Mouse (Mus musculus) urinary bladder, postnatal 10 days (tissue): ENCODE measurements around the gene Ptprd.

Source experiments
- DNase-seq: peaks from one replicate; pipeline ENCODE4 v3.0.0; 2022; ENCODE audit warnings: low spot score

Ptprd gene

DNA sequence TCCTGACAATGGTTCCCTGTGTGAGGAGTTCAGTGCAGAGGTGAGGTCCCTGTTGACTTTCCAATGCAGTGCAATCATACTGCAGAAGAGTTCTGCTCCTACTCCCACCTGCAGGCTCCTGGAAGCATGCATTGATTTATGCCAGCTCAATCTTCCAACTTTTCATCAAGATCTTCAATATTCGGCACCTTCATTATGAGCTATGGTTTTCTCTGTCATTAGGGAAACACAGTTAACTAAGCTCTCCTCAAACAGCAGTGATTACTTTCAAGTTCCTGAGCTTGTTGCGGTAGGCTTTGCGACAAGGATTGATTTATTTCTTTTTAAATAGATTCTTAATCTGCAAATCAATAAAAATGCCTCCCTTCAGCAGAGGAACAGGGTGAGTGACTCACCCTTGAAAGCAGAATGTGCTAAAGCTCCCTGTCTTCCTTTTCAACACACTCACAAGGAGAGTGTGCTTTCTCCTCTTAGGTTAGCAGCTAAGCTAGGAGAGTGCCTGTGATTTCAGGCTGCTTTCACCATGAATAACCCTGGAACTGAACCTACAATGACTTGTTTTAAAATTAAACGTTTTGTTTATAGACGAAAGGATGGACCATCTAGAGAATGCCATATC, 1298.1 kb downstream of the Ptprd start:
- no peak for DNase-seq

DNA sequence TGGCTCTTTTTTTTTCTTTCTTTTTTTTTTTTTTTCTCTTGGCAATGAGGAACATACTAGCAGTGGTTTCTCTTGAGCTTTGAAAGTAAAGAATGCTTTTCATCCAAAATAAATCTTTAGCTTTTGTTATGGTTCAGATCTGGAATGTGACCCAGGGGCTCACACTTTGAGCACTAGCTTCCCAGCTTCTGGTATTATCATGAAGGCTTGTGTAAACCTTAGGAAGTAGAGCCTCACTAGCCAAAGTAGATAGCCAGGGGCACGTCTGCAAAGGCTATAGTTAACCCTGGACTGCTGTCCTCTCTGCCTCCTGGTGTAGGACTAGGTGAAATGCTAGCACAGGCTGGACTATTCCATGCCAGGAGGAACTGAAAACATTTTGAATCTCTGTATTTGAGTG, 1310.1 kb downstream of the Ptprd start:
- DNase-seq, result no peak

DNA sequence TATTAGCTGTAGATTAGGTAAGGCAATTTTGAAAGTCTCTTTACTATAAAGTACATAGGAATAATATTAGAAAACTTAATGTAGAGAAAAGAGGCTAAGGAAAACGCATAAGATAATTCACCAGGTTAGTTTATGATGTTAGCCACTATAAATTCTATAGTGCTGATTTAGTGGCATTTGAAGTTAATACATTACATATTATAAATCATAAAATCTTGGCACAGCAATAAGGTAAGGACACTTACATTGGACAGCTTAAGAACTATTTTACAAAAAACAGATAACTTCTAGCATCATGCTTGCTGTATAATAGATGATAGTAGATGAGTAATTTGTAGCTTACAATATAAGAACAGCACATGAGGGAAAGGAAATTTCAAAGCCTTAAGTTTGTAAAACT, 1322.1 kb downstream of the Ptprd start:
- no peak for DNase-seq

DNA sequence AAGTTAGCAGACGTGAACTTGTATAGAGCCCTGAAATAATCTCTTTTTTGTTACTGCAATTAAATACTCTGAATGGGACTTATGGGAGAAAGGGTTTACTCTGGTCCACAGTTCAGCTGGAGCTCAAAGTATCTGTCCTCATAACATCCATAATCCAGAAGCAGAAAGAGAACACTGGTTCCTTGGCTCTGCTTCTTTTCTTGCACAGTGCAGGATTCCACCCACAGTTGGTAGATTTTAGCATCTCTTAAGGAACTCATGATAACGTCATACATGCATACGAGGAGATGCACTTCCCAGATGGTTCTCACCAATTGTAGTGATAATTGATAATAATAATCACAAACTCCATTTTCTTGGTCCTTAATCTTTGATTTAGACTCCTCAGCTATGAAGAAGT, 1330.2 kb downstream of the Ptprd start:
- no peak for DNase-seq

DNA sequence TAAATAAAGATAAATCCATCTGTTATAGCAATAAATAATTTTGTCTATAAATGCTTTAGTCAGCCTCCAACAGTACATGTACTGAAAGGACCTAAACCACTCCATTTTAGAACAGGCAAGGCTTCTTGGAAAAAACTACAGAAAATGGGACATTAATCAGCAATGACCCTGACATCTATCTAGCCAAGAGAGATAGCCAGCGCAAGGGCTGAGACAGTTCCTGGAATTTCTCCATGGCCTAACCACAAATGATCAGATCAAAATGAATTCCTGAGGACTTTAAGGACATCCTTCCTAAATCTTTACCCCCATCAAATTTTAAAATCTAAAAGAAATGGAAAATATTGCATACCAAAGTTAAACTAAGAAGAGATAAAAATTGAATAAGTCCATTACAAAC, 1340.8 kb downstream of the Ptprd start:
- DNase-seq, result no peak

DNA sequence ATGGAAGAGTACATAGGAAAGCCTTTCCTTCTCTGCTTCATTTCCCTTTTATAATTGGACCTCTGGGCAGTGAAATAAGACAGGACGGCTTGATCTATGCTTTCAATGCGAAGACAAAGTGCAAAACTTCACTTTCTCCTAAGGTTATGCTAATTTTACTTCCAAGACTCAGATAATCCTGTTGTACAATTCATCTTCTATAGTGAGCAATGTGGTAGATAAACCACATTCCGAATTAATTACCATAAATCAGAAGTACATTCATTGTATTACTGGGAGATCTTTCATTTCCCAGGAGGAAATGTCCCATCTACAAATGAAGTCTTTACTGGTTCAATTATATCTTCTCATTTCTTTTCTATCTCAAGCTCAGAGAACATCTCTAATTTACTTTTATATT, 1346.2 kb downstream of the Ptprd start:
- no peak for DNase-seq

DNA sequence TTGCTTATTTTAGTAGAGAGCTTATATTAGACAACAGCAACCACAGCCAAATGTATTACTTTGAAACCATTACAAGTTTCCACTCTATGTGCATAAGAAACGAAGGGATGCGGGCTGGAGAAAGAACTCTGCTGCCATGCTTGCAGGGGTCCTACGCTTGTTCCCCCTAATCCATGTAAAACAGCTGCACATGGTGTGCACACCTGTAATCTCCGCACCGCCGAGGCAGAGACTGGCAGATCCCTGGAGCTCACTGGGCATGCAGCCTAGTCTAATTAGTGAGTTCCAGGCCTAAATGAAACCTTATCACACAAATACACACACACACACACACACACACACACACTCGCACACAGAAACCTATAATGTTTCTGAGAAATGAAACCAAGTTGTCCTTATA, 1365.5 kb downstream of the Ptprd start:
- DNase-seq, result no peak

DNA sequence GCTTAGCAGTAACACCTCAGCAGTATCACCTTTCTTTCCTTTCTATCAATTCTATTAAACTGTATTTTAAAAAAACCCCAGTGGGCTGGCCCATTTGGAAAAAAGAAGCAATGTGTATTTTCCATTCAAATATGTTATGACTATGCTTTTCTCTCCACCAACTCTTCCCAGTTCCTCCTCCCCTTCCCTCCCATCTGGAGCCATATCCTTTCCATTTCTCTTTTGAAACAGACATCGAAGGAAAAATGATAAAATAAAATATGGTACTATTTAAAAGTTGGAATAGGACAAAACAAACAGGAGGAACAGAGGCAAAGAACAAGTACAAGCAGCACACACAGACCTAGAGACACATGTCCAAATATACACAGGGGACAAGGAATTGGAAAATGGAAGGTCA, 1372.7 kb downstream of the Ptprd start:
- no peak for DNase-seq

DNA sequence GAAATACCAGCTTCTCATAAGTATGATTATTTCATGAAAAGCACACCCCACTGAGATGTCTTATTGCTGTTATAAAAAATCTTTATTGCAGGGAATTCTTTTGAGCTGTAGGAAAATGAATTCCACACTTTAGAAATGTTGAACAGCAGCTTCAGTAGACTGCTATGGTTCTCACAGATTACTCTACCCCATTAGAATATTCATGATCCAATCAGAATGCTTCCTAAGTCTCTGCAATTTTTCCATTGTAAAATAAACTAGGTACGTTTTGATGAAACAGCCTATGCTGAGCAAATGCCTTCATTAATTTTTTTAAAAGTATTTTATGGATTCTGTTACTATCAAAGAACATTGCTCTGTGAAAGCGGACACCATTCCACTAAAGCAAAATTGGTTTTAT, 1399.6 kb downstream of the Ptprd start:
- DNase-seq, result no peak

DNA sequence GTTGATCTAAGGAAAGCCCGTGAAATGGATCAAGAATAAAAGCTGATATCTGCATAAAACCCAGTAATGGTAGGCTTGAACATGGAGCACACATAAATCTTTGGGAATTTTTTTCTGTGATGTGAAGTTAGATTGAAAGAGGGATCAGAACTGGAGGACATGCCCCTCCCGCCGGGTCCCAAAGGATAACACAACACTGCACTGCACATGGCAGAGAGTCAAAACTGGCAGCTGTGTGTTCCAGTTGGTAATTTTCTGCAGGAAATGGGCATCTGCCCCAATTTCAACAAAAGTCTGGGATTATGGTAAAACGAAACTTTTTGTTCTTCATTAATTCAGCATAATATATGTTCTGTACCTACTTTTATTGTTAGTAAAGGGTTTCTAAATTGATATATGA, 1409.1 kb downstream of the Ptprd start:
- no peak for DNase-seq

DNA sequence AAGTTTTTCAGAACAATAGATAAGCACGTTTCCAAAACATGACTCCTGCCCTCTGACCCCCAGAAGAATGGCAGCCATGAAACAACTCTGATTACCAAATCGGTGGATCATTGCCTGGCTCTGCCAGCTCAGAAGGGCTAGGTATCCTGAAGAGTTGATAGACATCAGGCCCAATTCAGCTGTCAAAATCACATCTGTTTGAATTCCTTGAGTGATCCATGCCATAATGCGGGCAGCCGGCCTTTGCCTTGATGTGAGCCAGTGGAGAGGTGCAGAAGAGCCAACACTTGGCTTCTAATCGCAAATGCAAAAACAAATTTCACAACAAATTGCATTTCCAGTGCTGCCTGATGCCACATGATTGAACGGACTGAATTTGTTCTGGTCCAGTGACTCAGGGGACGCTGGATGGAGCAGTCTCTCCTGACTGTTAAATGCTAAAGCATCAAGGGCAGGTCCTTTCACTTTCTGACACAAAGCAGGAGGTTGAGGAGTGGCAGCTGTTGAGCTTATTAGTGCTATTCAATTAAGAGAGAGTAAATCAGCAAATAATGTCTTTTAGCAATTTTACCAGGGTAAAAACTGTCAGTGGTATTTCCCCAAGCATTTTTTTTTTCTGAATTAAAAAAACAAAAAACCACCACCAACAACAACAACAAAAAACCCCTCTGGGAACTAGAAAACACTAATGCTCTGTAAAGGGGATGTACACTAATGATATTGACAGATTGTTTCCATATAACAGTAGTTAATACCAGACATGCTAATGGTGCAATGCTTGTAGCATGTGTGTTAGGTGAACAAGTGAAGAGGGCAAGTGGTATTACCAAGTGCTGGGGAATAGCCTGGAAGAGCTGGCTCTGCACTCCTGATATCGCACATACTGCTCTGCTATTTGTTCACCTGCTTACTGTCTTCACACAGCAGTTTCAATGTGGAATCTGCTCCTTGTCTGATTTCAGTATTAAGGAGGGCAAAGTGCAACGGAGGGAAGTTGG, 1413.5 kb downstream of the Ptprd start:
- DNase-seq, result no peak

DNA sequence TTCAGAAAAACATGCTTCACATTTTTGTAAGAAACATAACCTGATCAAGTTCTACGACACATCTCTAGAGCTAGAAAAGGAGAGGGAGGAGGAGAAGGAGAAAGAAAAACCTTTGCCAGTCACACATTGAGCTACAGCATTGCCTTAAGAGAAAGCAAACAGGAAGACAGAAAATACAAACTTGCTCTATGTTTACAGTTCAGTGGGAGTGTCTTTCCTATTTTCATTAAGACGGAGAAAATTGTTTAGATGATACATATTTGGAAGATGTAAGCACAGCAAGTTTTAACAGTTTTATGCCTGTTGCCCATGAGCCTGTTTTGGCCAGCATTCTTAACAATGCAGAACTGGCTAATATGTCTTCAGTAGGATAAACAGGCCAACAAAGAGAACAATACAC, 1426.4 kb downstream of the Ptprd start:
- no peak for DNase-seq

DNA sequence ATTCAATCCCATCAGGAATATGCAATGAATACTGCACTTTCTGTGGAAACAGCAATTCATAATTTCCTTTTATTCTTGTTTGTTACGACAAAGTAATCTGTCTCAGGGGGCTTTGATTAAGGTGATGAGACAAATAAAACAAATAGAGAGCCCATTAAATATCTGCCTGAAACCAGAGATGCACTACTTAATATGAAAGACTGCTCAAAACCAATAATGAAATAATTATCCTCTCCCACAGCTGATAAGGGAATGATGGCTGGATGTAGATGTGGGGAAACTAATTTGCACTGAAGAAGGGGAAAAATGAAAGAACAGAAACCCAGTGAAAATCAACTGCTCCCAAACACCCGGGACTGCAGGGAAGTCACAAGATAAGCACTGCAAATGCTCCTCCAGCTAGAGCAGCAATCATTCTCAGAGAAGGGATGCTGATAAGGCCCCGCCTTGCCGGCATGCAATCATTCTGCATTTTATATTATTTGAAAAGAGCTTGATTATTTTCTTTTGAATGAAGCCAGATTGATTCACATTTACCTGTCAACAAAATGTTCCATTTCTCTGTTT, 1432.1 kb downstream of the Ptprd start:
- no peak for DNase-seq

DNA sequence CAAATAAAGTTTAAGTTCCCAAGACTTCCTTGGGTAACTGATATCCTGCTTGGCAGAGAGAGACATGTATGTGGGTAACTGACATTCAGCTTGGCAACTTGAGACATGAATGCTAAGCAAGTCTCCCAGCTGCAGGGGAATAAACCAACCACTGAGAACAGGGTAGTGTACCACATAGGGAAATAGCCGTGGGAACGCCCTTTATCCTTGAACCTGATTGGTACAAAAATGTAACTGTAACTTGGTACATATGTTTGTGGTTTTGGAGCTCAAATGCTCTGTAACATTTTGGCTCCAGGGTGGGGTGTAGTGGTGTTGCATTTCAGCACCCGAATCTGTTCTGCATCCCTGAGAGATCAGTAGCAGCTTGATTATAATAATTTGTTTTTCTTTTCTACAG, 1444.8 kb downstream of the Ptprd start:
- DNase-seq, result no peak

DNA sequence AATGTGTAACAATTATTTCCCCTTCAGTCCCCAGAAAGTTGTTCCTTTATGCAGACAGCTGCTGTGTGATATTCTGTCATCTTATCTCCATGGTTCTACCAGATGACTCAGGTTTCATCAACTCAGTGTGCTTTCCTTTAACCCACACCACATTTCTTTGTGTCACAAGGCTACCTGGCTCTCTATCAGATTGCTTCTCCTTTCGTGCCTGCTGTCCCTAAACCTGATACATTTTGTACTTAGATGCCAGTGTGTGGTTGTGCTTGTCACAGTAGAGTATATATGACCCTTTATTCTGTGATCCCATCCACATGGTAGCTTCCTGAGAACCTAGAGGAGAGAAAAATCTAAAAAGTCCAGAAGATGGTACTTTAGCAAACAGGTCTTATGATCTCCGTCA, 1445.3 kb downstream of the Ptprd start:
- DNase-seq, result no peak

DNA sequence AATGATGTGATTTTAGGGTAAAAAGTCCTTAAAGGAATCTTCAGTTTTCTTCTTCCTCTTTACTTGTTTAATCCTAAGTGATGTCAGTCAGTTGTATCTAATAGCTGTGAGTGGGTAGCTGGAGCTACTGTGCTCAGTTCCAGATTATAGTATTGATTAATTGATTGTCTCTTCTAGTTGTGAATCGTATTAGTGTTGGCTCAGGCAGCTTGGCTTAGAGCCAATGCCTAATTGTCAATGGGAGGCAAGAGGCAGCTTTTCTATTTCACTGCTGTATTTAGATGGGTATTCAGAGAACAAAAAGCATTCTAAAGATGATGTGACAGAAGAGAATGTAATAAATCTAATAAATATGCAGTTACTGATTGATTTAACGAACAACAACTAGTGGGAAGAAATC, 1461.1 kb downstream of the Ptprd start:
- no peak for DNase-seq

DNA sequence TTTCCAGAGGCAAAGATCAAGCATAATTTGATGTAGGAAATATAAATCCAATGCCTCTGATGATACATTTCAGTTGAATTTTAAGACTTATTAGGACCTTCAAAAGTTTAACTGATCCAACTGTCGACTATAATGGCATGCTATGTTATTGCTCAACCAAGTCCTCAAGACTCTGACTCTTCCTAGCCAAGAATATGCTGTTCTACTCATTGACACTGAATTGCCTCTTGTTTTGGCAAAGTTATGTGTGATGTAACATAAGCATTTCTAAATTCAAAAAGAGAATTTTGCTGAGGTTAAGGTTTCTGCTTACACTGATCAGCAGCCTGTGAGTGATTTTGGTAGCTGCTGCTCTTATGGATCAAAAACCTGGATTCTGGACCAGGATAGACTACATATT, 1475.9 kb downstream of the Ptprd start:
- no peak for DNase-seq

DNA sequence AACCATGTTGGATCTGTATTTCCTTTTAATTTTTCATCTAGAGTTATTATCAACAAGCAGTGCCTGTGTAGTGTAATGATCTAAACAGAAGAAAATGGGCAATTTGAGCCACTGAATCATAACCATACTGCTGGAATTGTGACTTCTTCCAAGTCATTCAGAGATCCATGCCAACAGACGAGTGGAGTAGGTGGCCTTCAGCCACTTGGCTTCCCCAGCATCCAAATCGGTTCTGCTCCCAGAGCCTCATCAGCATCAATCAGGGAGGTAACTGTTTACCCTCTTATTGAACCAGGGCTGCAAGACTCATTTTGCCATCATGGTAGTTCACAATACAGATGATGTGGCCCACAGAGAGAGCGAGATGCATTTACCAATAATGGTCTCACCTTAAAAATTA, 1536.0 kb downstream of the Ptprd start:
- no peak for DNase-seq

DNA sequence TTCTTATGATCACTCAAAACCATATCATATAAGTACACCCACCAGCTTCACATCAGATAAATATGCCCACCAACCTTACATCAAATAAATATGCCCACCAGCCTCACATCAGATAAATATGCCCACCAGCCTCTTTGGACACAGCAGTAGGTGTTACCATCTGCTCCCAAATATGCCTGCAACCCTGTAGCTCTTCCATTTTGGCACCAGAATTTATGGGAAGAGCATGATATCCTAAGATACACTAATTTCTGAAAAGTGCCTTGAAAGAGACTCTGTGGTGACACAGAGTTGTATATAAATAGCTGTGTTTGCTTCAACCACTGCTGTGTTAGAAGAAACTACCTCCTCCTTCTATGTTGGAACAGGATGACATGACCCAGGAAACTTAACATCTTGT, 1538.5 kb downstream of the Ptprd start:
- no peak for DNase-seq

DNA sequence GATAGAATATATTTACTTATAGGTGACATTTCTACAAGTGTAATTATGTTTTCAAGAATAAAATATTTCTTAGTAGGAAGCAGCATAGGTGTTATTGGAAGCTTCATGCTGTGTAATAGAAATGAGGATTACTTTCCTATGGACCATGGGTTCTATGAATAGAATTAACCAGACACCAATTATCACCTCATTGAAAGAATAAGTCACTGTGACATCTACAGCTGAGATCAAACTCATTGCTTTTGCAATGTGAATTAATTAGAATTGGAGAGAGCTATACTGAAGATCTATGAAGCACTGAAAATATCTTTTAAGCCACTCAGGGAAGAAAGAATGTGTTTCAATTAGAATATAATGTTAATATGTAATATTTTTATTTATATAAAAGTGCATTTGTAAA, 1539.1 kb downstream of the Ptprd start:
- DNase-seq, result no peak

DNA sequence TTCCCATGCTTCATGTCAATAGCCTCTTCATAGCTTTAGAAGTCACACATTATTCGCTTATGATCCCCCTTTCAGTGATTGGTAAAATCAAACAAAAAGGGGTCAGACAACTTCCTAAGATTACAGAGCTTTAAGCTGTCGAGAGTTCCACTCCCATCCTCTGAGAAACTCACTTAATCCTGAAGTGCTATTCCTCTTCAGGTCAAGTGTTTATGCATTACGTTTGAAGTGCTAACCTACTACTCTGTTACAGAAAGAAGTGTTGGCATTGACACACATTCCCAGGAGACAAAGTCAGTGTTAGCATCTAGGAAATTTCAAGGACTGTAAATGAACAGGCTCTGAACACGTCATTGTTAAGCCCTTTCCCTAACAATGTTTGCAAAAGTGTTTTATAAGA, 1550.0 kb downstream of the Ptprd start:
- no peak for DNase-seq

DNA sequence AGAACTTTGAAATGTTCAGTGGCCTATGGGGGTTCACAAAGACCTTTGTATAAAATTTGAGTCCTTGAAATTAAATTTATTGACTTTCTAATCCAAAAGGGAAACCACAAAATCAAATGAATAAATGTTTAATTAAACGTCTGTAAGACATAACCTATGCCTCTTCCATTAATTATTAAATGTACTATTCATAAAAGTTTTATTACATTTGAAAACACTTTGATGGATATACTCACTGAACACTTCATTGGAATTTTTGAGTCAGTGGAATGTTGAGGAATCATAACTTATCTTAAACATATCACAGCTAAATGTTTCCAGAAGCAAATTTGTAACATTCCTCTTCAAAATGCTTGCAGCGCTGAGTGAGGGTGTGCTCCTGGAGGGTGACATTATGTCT, 1551.6 kb downstream of the Ptprd start:
- DNase-seq, result no peak

DNA sequence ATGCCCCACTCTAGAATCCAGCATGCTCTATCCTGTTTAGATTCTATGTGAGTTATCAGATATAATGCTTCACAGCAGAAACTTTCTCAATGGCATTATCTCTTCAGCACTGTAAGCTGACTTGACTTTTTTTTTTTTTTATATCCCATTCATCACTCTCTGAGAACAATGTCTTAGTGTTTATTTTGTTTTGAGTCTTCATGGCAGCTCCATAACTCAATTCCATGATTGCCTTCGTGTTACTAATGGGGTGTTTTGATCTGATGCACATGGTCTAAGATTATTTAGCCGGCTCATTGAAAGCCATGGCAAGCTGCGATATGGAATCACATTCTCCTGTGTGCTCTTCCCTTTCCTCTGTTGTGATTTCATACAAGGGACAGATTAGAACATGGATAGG, 1555.0 kb downstream of the Ptprd start:
- DNase-seq, result no peak
